Mouse (Mus musculus) lung, adult 2 months (tissue): ENCODE results near the gene Mcl1.
A peak's percentile ranks its signal among the peaks of the same experiment; 100 is the strongest.

Source experiments
- CTCF ChIP-seq: fragments of 200-500 bp; IDR thresholded peaks from 2 replicates; pipeline ENCODE4 v1.5.1; 2011; ENCODE audit warnings: mild to moderate bottlenecking, low read length, control low read depth; ENCODE audit not compliant: insufficient read depth
- POLR2A ChIP-seq: fragments of 200-500 bp; IDR thresholded peaks from 2 replicates; pipeline ENCODE4 v1.6.1; 2011; ENCODE audit warnings: low read depth, mild to moderate bottlenecking, control low read depth, low read length, borderline replicate concordance; ENCODE audit errors: extremely low read depth

DNA sequence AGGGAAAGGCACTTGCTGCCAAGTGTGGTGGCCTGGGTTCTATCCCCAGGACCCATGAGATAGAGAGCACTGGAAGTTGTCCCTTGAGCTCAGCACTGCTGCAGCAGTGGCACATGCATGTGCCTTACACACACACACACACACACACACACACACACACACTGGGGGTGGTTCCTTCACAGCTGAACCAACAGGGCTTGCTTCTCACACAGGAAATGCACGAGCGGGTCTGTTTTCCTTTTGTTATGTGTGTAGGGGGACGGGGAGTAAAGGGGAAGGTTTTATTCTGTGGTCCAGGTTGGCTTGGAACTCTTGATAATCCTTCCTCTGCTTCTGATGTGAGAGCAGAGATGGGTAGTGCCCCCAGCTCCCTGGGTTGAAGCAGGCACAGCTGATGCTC, 13.9 kb downstream of the Mcl1 start:
- TF ChIP-seq CTCF (no peak), POLR2A (0 out of 2 replicates have a peak, but pooled peaks have one; percentile 9)
